Mouse (Mus musculus) MN1 (cell line): ENCODE measurements at regions not wholly inside any gene's neighbourhood (a gene's known extent, or its start where the extent isn't known, plus 50 kb on each side); places are given as distances from the start of the nearest gene placed in this dataset.

Experiments
- DNase-seq: peaks from one replicate; pipeline ENCODE4 v3.0.0-alpha.2; 2016; ENCODE audit warnings: low spot score

GRCm38 (mm10) chr12:106186501-106186900 lies 176.5 kb downstream of the Vrk1 start:
- DNase-seq, result no peak

GRCm38 (mm10) chr12:106191771-106192170 lies 181.7 kb downstream of the Vrk1 start:
- DNase-seq, result no peak

GRCm38 (mm10) chr12:106199302-106199701 lies 189.3 kb downstream of the Vrk1 start:
- DNase-seq, result no peak

- DNase-seq, result no peak
Observed at GRCm38 (mm10) chr12:106203526-106203925, 193.5 kb downstream of the Vrk1 start.

DNA sequence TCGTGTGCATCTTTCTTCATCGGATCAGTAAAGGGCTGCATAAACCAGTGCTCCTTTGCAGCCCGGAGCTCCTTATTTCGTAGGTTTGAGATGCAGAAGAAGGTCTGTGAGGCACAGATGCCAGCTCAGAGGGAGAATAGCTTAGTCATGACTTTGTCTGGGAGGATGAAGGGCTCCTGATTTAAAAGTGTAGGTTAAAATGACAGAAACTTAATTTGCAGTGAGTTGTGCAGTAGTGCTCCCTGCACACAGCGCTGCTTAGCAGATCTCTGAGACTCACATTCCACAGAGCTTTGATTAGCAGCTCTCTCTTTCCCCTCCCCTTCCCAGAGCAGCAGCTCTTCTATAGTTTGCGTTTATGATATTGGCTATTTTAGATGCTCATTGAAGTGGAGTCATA lies 200.9 kb downstream of the Vrk1 start:
- DNase-seq, result no peak

DNA sequence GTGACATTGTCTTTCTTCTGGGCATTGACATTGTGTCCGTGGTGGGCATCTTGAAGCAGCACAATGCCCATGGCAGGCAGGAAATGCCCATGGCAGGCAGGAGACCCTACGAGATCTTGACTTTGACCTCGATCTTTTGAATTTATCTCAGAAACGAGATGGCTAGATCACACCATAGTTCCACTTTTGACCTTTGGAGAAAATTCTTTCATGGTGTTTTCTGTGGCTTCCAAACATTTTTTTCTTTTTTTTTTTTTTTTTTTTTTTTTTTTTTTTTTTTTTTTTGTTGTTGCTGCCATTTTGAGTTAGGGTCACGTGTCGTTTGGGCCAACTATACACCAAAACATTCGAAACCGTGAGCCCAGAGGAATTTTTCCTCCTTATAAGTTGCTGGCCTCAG lies 201.5 kb downstream of the Vrk1 start:
- no peak for DNase-seq

- DNase-seq, result no peak
Observed at GRCm38 (mm10) chr12:106212397-106212796, 202.4 kb downstream of the Vrk1 start.

- no peak for DNase-seq
Observed at GRCm38 (mm10) chr12:106220071-106220470, 210.0 kb downstream of the Vrk1 start.

GRCm38 (mm10) chr12:106226276-106226675 lies 216.2 kb downstream of the Vrk1 start:
- no peak for DNase-seq

DNA sequence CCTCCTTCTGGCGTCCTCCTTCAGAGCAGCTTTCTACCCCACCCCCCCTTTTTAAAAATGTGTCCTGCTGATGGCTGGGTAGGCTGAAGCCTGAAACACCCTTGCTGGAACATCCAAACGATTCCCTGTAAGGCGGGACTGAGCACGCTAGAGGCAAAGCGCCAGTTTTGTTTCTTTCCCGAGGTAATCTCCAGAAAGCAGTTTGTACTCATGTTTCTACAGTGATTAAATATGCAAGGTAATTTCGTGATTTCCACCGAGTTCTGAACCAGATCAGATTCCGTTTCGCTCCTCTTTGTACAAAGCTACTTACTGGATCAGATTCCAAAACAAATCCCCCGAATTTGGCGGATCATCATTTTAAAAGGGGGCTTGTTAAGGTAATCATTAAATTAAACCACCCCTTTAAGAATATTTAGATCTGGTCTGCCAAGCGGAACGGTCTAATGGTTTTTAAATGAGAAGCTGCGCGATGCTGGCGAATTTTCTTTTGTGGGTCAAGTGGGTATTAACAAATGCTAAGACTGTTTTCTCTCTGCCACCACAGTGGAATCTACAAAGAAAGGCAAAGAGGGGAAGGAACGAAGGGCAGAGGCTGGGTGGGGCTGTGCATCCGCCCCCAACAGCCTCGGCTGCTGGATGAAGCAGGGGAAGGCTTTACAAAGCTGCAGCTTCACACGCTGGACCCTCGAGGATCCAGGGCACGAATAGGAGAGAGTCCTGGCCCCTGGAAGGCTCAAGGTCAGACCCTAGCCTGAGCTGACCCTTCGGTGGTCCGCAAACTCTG lies 216.9 kb downstream of the Vrk1 start:
- DNase-seq, result no peak

DNA sequence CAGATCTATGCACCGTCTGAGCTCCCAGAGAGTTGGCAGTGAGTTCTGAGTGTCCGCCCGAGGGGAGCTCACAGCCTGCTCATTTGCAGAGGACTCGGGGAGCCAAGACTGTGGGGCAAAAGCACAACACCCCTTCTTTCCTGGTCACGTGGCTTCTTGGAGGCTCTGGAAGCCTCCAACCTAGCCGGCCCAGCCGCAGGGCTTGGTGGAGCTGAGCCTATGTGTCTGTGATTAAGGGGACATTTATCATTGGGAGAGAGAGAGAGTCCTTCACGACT lies 217.5 kb downstream of the Vrk1 start:
- DNase-seq, result no peak

GRCm38 (mm10) chr12:106245178-106245840 lies 235.3 kb downstream of the Vrk1 start:
- no peak for DNase-seq

DNA sequence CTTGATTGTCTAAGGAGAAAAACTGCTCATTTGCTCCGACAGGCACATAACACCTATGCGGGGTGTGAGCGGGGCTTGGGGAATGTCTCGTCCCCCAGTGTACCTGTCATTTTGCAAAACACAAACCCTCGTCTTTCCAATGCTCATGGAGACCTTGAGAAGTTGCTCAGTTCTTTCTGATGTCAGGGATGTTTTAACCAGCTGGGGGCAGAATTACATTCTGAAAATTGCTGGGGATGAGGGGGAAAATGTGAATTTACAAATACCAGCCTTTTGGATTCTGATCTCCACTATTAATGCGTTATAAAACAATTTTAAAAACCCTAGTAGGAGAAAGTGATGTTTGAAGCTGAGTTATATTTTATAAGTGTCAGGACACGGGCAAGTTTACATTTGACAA lies 263.6 kb downstream of the Vrk1 start:
- no peak for DNase-seq

DNA sequence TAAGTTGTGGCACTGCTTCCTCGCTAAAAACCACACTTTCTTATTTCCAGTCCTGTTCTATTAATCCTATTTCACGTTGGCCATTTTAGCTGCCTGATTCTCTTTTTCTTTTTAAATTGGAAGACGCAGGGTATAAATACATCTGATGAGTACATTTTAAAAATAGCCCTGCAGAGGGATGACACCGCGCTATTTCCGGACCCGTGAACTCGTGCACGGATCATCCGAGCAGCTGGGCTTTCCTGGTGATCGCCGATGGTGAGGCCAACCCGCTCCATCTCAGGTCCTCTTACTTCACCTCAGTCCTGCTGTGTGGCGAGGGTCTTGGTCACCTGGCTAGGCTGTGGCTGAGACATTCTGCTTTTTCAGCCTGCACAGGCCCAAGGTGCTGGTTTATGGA lies 267.9 kb downstream of the Vrk1 start:
- no peak for DNase-seq

DNA sequence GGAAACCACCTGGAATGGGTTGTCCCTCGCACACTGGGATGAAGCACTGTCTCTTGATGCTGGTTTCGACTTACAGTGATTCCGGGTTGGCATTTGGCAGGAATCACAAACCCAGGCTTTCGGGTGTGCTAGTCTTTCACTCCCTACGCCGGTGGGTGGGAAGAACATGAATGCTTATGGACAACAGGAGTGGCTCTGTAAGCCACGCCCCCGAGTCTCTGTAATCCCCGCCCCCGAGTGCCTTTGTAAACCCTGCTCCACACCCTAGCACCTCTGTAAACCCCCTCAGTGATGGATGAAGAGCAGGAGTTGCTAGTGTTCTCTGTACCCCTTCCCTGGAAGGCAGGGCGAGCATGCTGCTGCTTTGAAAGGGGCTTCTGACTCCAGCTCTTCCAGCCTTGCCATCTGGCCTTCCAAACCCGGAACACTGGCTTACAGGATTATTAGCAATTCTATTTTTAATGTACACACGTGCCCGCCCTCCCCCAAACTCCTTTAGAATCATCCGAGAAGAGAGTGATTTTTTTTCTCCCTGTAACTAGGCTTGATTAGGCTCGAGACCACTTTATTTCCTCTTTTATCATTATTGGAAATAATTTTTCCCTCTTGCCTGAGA lies 272.6 kb downstream of the Vrk1 start:
- no peak for DNase-seq

GRCm38 (mm10) chr12:106284814-106285213 lies 274.8 kb downstream of the Vrk1 start:
- DNase-seq, result no peak

DNA sequence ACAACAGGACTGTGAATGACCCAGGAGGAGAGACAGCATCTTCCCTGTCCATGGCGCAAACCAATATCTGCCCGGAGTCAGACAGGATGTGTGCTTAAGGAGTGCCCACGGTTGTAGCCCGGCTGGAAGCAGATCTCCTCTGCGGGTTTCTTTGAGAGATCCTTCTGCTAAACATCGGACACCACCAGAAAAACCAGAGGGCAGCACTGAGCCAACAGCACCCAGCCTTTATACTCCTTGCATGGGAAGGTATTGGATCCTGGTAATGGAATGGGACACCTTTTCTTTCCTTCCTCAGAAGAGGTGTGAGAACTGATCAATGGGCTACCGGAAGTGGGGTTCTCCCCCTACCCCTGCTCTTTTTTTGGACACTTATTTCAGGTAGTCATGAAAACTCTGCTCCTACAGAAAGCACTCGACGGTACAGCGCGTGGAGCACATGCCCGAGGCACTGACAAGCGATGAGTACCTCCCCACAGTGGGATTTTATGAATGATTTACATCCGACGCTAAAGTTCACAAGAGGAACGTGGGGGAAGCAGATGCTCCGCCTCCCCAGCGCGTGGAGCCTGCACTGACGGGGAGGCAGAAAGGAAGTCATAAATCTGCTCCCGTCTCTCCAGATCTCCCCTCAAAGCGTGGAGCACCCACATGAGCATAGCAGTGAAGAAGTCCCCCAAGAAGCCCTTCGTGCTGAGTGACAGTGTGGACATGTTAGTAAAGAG lies 278.9 kb downstream of the Vrk1 start:
- DNase-seq, result no peak

DNA sequence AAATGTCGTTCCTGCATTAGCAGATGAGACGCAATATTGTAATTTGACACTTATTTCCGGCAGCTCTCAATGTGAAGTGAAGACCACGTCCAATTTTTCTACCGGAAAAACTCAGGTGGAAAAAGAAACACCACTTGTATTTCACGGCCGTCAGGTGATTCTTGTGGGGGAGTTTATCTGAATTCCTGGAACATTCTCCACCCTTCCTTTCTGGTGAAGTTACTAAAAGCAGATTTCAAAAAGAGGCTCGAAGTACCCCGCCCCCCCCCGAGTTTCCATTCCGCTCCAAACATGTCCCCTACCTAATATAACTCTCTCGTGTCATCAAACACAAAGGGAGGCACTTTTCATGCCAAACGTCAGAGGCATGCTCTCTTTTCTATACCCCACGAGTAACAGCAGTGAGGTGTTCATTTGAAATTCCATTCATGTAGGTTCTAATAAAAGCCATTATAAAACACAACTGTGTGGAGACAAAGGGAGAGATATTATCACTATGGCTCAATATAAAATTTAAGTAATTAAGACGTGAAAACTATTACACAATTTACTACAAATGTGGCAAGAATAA lies 281.5 kb downstream of the Vrk1 start:
- DNase-seq, result no peak

DNA sequence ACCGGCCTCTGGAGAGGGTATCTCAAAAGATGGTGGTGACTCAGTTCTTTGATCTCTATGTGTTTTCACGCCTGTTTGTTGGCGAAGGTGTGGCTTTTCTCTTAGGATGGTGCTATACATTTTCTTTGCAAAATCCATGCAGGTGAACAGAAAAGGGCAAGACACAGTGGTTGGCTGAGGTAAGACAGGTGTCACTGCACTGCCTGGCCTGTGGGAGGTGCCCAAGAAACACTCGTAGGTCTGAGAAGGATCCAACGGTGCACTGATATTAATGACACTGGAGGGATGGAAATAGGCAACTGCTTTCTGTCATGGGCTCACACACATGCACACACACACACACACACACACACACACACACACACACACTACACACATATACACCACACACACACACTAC lies 283.1 kb downstream of the Vrk1 start:
- DNase-seq, result no peak

DNA sequence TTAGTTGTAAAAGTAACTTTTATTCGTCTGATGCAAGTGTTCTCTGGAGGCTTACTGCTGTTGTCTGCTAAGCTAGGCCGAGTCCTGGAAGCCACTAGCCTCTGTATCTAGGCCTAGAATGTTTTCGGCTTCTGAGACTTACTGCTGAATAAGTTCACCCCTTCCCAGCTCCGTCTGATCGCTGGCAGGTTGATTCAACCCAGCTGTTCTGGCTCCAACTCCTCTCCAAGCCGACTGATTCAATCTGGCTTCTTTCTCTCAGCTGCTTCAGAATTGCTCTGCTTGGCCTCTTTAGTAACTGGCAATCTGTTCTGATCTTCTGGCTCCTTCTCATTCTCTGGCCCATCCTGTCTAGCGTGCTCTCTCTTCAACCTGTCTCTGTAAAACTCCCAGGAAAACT lies 285.6 kb downstream of the Vrk1 start:
- no peak for DNase-seq

DNA sequence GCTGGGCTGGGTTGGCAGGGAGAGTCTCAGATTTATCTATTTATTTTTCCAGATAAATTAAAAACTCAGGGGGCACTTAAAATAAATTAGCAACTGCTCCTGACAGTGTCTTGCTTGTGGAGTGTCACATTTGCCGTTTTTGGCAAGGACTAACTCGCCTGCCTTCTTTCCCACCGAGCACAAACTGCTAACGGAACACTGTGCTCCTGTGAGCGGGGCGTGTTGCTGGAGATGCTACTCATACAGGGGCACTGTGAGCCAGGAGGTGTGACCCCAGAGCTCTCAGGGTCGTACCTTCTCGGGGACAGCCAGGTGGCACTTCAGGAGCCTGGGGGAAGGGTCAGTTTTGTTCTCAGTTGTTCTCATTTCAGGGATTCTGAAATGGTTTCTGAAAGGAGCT lies 292.6 kb downstream of the Vrk1 start:
- no peak for DNase-seq

DNA sequence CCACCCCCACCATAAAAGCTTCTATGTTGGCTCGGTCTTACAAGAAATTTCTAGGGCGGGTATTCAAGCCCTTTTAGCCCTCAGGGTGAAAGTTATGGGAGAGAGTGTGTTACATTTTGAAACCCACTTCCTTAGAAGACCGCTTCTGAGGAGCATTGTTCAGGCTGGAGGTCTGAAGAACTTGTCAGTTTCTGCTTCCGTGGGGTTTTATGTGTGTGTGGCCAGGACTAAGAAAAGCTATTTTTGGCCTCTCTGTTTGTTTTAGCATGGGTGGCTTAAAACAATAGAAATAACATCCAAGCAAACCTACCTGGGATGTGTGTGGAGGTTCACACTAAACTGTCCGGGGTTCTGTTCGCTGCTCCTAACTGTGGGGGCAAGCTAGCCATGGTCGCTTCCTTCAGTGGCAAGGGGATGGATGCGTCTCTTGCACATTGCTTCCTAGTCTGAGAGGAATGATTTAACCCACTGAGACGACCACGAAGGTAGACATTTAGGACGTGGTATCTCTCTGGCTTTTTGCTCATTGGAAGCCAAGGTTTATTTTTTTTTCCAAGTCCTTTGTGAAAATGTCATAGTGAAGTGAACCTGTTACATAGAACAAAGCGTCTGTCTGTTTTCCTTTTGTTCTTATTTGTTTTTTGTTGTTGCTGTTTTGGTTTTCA lies 298.4 kb downstream of the Vrk1 start:
- no peak for DNase-seq
